Mouse (Mus musculus): ENCODE results near the gene Zcchc18. TPM values are rescaled to one million over a fixed set of nuclear protein-coding genes. Genes with fewer than 3 reads are reported as not detected.
"Not testable (repeated sequence)": the region's sequence is repeated elsewhere in the genome, so short reads cannot be mapped to it uniquely, and the experiment has no call there.

Gene Zcchc18
- polyA plus RNA-seq (2012; ENCODE audit: insufficient read depth, insufficient read length, missing spikeins), result not detected in 2 replicates

DNA sequence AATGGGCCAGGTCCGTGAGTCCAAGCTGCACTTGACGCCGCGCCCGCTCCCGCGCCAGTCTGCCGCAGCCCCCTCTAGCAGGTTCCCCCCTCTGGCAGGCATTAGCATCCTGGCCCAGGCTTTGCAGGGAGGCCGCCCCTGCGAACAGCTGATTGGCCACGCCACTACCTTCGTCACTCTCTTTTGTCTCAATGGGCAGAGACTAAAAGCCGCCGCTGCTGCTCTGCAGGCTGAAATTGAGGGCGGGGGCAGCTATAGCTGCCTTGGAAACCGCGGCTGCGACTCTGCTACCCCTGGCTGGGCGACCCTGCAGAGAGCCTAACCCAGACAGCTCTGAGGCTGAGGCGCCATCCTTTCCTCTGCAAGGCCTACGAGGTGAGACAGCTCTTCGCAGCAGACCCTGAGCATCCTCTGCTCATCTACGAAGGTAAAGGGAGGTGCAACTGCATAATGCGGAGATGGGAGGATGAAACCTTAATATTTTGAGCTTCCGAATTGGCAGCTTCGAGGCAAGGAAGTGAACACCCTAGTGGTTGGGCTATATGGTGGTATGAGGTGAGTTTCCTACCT, at the start of gene Zcchc18:
TSS of gene Zcchc18 (plus strand) at position 178 of the 570 bp plus-strand sequence.
- no peaks in the 10 kb centered on the region for H3K4me1 ChIP-seq (ENCODE audit: control insufficient read depth, insufficient read depth, low read length)
- no peak within 1 kb of the TSS for H3K27ac ChIP-seq (ENCODE audit: insufficient read depth, low read depth, low read length)
- TF ChIP-seq POLR2A (IDR thresholded peaks at IDR 0.05; ENCODE audit: borderline replicate concordance, low read depth, low read length) (no peak), CTCF (IDR thresholded peaks at IDR 0.05; ENCODE audit: low read depth, low read length) (no peak)
- no peak within 1 kb of the TSS for H3K4me3 ChIP-seq (ENCODE audit: insufficient read depth, low read length)

DNA sequence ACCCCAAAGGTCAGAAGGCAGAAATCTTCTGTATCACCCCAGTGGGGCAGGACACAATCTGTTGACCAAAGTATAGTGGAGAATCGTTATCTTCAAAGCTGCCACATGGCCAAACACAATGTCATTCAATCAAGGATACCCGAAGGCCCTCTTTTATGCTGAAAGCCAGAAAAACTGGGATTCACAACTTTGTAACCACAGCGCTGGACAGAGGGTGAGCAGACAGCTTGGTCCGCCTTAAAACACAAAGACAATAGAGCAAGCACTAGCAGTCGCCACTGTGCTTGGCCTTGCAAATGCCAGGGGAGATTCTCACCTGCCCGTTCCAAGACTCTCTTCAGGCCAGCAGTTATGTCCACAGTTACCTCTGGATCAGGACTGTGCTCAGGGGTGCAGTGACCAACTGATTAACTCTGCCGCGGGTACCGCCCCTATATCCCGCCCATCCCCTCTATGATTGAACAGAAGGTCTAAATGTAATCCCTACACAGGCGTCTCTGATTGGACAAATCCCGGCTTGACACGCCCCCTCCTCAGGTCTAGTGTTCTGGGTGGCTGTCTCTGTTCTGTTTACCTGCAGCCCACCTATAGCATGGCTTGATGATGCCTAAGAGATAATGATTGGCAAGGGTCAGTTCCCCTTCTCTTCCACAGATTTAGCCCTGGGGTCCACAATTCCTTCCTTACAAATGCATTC, 35.2 kb upstream of the Zcchc18 start:
- not testable (repeated sequence) for H3K4me1 ChIP-seq (ENCODE audit: control insufficient read depth, insufficient read depth, low read length); H3K27ac ChIP-seq (ENCODE audit: insufficient read depth, low read depth, low read length); H3K4me3 ChIP-seq (ENCODE audit: insufficient read depth, low read length)

DNA sequence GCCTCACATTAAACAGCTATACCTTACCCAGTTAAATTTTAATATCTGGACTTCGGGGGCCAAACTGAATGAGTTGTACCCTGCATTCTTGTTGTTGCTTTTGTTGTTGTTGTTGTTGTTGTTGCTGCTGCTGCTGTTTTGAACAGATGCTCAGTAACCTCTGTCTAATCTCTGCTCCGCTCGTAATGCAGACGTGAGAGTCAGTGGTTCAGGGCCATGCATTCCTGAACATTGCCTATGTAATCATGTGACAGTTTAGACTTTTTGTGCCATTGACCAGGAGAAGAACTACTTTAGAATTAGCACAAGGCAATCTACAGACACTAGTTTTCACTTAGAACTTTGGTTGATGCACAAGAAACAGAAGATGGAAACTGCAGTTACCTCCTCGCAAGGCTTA, 34.7 kb upstream of the Zcchc18 start:
- H3K27ac ChIP-seq (ENCODE audit: insufficient read depth, low read depth, low read length); H3K4me1 ChIP-seq (ENCODE audit: control insufficient read depth, insufficient read depth, low read length); H3K4me3 ChIP-seq (ENCODE audit: insufficient read depth, low read length): not testable (repeated sequence)

DNA sequence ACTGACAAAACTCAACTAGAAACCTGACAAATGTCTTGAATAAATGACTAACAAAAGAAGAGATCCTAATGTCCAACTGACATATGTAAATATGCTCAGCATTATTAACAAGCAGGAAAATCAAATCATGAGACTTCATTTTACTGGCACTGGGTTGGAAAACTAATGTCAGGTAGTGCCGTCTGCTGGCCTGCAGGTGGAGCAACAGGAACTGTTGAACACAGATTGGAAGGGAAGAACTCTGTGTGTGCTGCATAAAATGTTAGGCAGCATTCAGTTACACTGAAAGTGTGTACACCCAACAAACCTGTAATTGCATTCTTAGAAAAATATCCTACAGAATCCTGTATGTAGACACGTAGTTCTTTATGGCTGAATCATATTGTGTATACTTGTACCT, 33.3 kb upstream of the Zcchc18 start:
- TF ChIP-seq CTCF (IDR thresholded peaks at IDR 0.05; ENCODE audit: low read depth, low read length), result no peak
- TF ChIP-seq POLR2A (IDR thresholded peaks at IDR 0.05; ENCODE audit: borderline replicate concordance, low read depth, low read length), result no peak
- Histone ChIP-seq H3K4me1 (ENCODE audit: control insufficient read depth, insufficient read depth, low read length) (no peaks in the 10 kb centered on the region), H3K4me3 (ENCODE audit: insufficient read depth, low read length) (no peak overlapping the region), H3K27ac (ENCODE audit: insufficient read depth, low read depth, low read length) (no peak overlapping the region)

DNA sequence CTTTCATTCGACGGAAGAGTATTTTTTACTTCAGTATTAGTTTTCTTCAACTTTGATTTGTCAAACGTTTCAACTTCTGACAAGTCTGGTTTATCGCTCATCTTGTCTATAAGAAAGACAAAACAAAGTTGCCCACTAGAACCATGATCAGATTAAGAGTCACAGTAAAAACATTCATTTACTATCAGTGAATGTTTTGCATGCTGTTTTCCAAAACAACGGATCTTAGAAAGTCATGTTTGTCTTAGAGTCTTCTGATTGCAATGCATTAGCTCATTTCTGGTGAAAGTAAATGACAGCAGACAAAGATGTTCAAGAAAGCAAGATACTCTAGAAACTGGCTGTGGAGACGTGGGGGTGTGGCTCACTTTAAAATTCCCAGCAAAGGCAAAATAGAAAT, 17.6 kb upstream of the Zcchc18 start, which contains the start of gene Tmsb15b2:
TSS of gene Tmsb15b2 (minus strand) at position 101 of the 400 bp plus-strand sequence.
- H3K4me3 ChIP-seq (ENCODE audit: insufficient read depth, low read length); H3K4me1 ChIP-seq (ENCODE audit: control insufficient read depth, insufficient read depth, low read length); H3K27ac ChIP-seq (ENCODE audit: insufficient read depth, low read depth, low read length): not testable (repeated sequence)

DNA sequence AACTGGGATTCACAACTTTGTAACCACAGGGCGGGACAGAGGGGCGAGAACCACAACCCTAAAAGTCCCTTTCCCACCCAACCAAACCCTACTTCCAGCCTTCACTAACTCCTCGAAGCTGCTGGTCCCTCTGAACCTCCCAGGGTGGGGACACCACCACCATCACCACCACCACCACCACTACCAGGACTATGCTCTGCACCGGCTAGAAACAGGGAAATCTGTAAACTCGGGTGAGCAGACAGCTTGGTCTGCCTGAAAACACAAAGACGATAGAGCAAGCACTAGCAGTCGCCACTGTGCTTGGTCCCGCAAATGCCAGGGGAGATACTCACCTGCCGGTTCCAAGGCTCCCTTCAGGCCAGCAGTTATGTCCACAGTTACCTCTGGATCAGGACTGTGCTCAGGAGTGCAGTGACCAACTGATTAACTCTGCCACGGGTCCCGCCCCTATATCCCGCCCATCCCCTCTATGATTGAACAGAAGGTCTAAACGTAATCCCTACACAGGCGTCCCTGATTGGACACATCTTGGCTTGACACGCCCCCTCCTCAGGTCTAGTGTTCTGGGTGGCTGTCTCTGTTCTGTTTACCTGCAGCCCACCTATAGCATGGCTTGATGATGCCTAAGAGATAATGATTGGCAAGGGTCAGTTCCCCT, 16.4 kb upstream of the Zcchc18 start, which contains the start of the genes Tmsb15l and Tmsb15b1:
TSS of gene Tmsb15l (minus strand) at position 446 of the 661 bp plus-strand sequence.
TSS of gene Tmsb15b1 (minus strand) at position 451 of the 661 bp plus-strand sequence.
- no peak within 1 kb of the TSS for H3K27ac ChIP-seq (ENCODE audit: insufficient read depth, low read depth, low read length)
- no peak within 1 kb of the TSS for H3K4me3 ChIP-seq (ENCODE audit: insufficient read depth, low read length)
- TF ChIP-seq CTCF (IDR thresholded peaks at IDR 0.05; ENCODE audit: low read depth, low read length) (no peak), POLR2A (IDR thresholded peaks at IDR 0.05; ENCODE audit: borderline replicate concordance, low read depth, low read length) (no peak)
- no peaks in the 10 kb centered on the region for H3K4me1 ChIP-seq (ENCODE audit: control insufficient read depth, insufficient read depth, low read length)

DNA sequence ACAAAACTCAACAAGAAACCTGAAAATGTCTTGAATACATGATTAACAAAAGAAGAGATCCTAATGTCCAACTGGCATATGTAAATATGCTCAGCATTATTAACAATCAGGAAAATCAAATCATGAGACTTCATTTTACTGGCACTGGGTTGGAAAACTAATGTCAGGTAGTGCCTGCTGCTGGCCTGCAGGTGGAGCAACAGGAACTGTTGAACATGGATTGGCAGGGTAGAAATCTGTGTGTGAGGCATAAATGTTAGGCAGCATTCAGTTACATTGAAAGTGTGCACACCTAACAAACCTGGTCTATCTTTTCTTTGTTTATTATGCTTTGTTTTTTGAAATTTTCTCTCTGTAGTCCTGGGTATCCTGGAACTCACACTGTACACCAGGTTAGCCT, 14.3 kb upstream of the Zcchc18 start:
- TF ChIP-seq CTCF (IDR thresholded peaks at IDR 0.05; ENCODE audit: low read depth, low read length) (no peak), POLR2A (IDR thresholded peaks at IDR 0.05; ENCODE audit: borderline replicate concordance, low read depth, low read length) (no peak)
- no peak overlapping the region for H3K4me3 ChIP-seq (ENCODE audit: insufficient read depth, low read length)
- no peaks in the 10 kb centered on the region for H3K4me1 ChIP-seq (ENCODE audit: control insufficient read depth, insufficient read depth, low read length)
- H3K27ac ChIP-seq (ENCODE audit: insufficient read depth, low read depth, low read length), result no peak overlapping the region

DNA sequence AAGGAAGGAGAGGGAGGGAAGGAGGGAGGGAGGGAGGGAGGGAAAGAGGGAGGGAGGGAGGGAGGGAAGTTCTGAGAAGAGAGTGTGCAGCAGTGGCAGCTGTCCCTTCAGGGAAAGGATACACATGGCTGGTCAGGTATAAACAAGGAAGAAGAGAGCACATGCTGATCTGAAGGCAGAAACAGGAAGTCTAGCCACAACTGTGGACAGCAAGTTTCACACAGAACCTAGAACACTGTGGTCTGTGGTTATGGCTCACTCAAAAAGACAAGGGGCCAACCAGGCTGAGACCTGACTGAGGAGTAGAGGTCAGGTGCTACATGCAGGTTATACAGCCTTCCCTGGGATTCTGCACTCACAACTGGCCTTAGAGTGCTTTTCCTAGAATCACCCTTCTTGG, 6.9 kb upstream of the Zcchc18 start:
- TF ChIP-seq POLR2A (IDR thresholded peaks at IDR 0.05; ENCODE audit: borderline replicate concordance, low read depth, low read length), result no peak
- TF ChIP-seq CTCF (IDR thresholded peaks at IDR 0.05; ENCODE audit: low read depth, low read length), result no peak
- Histone ChIP-seq H3K4me1 (ENCODE audit: control insufficient read depth, insufficient read depth, low read length) (peaks cover 6% of the 10 kb centered on the region), H3K4me3 (ENCODE audit: insufficient read depth, low read length) (no peak overlapping the region), H3K27ac (ENCODE audit: insufficient read depth, low read depth, low read length) (no peak overlapping the region)

DNA sequence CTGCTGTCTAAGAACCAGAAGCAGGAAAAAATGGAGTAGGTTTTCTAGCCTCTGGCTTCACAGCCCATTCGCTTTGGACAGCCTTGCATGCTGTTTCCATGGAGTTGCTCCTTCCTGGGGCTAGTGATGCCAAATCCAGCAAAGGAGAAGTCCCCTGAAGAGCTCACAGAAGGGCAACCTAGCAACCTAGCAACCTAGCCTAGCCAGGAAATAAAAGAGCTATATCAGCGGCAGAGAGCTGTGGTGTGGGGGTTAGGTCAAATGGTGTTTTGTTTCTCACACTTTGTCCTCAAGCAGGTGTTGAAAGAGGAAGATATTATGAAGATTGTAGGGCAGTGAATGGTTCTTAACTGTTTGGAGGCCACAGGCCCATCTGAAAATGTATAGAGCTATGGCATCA, 1.7 kb upstream of the Zcchc18 start:
- TF ChIP-seq CTCF (IDR thresholded peaks at IDR 0.05; ENCODE audit: low read depth, low read length) (no peak), POLR2A (IDR thresholded peaks at IDR 0.05; ENCODE audit: borderline replicate concordance, low read depth, low read length) (no peak)
- Histone ChIP-seq H3K4me3 (ENCODE audit: insufficient read depth, low read length) (no peak overlapping the region), H3K27ac (ENCODE audit: insufficient read depth, low read depth, low read length) (no peak overlapping the region), H3K4me1 (ENCODE audit: control insufficient read depth, insufficient read depth, low read length) (peaks cover 3% of the 10 kb centered on the region)

DNA sequence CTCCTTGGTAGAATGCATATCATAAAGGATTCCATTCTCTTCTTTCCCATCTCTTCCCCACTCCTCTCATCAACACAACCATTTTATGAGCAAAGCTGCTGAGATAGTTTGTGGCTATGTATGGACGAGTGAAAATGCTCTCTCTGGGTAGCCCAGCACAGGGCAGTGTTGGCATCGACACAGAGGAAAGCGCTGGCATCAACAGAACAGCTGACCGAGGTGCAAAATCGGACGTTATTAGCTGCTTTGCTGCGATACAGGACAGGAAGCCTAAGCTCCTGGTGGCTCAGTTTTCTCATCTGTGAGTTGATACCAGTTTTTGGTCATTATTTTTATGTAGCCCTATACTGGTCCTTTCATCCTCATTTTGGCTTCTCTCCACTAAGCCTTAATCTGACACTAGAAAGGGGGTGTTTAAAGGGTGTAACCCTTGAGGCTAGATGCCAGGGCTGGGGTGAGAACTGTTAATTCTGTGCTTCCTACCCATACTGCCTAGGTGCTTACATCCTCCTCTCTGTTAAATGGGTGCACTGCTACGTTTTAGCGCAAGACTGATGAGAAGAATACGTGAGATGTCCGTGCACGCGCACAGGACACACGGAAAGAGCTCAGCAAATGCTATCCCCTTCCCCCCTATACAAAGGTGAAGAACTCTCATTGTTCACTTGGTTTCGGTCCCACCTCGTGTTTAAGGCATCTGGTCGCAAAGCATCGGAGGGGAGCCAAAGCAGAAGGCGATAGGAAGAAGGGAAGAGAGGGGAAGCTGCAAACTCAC, 577 bp upstream of the Zcchc18 start:
- Histone ChIP-seq H3K4me1 (ENCODE audit: control insufficient read depth, insufficient read depth, low read length) (no peaks in the 10 kb centered on the region), H3K27ac (ENCODE audit: insufficient read depth, low read depth, low read length) (no peak overlapping the region), H3K4me3 (ENCODE audit: insufficient read depth, low read length) (no peak overlapping the region)
- TF ChIP-seq CTCF (IDR thresholded peaks at IDR 0.05; ENCODE audit: low read depth, low read length), result no peak
- TF ChIP-seq POLR2A (IDR thresholded peaks at IDR 0.05; ENCODE audit: borderline replicate concordance, low read depth, low read length), result no peak

Data from bone marrow macrophage, adult 2 months (primary cell).